In the genomic region with DNA sequence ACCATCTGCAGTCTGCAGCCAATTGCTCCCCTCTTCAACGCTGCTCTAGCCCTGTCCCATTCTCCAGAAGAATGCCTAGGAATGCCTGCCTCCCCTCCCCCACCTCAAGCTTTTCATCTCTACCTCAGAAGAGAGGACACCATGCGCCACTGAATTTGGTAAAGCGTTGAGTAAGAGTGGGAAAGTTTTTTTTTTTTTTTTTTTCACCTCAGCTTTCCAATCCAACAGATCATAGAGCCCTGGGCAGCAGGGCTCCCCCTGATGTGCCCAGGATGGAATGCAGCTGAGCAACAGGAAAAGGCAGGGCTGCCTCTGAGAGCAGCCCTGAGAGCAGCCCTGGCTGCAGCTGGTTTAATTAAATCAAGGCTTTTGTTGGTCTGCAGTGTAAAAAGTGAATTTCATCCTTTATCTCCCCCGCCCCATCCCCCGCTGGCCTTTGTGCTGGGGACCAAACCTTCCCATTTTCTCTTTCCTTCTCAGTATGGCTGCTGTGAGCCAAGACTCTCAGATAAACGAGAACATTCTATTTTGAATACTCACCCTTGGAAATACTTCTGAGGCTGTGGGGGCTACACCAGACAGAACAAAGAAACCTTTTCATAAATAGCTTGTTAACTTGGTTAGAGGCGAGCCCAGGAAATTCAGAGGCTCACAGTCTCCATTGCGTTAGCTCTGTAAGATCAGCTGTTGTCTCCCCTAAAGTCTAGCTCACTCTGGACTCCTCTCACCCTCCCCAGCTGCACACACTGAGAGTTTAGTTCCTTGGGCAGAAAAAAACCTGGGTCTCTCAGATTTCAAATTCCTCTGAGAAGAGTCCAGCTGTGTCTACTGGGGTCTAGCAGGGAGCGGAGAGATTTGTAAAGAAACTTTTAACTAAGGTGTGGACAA, we compare ENCODE assay signal across 8 mouse cellular contexts. TPM values are rescaled to one million over a fixed set of nuclear protein-coding genes. Genes with fewer than 3 reads are reported as not detected.
A peak's percentile ranks its signal among the peaks of the same experiment; 100 is the strongest.
DNase-seq lines count a peak whose midpoint lies in the region; ATAC-seq and TF ChIP-seq lines count a peak whose summit lies in the region.
"Had no signal": no experiment of that assay in that cellular context is flagged by ENCODE, and none has a peak within 500 bp of the region (broad histone marks: within the 10 kb centered on the region; RNA-seq: fewer than 3 reads in every experiment).

No protein-coding gene starts in this region.

- H3K4me3 ChIP-seq in forebrain, embryonic 16.5 days (replicated peaks; ENCODE audit: low read length): no peak overlapping the region
- H3K4me3 ChIP-seq in limb, embryonic 12.5 days (replicated peaks): no peak overlapping the region
- H3K4me3 ChIP-seq in gastrocnemius, adult 2 months: no peak overlapping the region
- H3K4me3 ChIP-seq: myocyte had no signal

- no peaks in the 10 kb centered on the region for H3K36me3 ChIP-seq in forebrain, embryonic 16.5 days (ENCODE audit: control insufficient read depth, insufficient read depth)
- no peaks in the 10 kb centered on the region for H3K36me3 ChIP-seq in limb, embryonic 12.5 days

- peak; percentile 93 for ATAC-seq in forebrain, embryonic 16.5 days
- ATAC-seq in limb, embryonic 12.5 days (ENCODE audit: insufficient number of reproducible peaks, insufficient read depth, low FRiP score, low TSS enrichment, low read depth): peak; percentile 80; the same call in 1 of the 2 replicates

- WGBS in forebrain, embryonic 16.5 days: 5% methylated on average over 9 of the region's 9 CpGs
- WGBS in limb, embryonic 12.5 days: 18% methylated on average over 9 of the region's 9 CpGs

- no peak overlapping the region for H3K9ac ChIP-seq in forebrain, embryonic 16.5 days (replicated peaks; ENCODE audit: low read depth, low read length)
- 0 out of 2 replicates have a peak overlapping the region, but pooled peaks have one; percentile 18 for H3K9ac ChIP-seq in limb, embryonic 12.5 days (replicated peaks)

- H3K4me1 ChIP-seq in forebrain, embryonic 16.5 days (replicated peaks; ENCODE audit: control insufficient read depth, insufficient read depth, low read length): peaks cover 13% of the 10 kb centered on the region
- peaks cover 18% of the 10 kb centered on the region for H3K4me1 ChIP-seq in limb, embryonic 12.5 days (replicated peaks)

- peak overlapping the region; percentile 62 for H3K27ac ChIP-seq in forebrain, embryonic 16.5 days (ENCODE audit: low read length)
- peak overlapping the region; percentile 85 for H3K27ac ChIP-seq in limb, embryonic 12.5 days
- H3K27ac ChIP-seq in gastrocnemius, adult 2 months: no peak overlapping the region

- H3K9me3 ChIP-seq in forebrain, embryonic 16.5 days (ENCODE audit: control insufficient read depth, low read length): no peaks in the 10 kb centered on the region
- no peaks in the 10 kb centered on the region for H3K9me3 ChIP-seq in limb, embryonic 12.5 days

- DNase-seq in right cerebral cortex, postnatal 14 days: peak; percentile 31
- no peak for DNase-seq in right cerebral cortex, postnatal 36 days (ENCODE audit: low spot score in 2 of 2)
- peak; percentile 62 for DNase-seq in testis, postnatal 14 days (ENCODE audit: low spot score)
- DNase-seq in thymus, postnatal 10 days (ENCODE audit: low spot score in 2 of 2): no peak
- DNase-seq in gastrocnemius, adult 2 months: no peak

- TF ChIP-seq CTCF in gastrocnemius, adult 2 months (IDR thresholded peaks at IDR 0.05): no peak

- intact Hi-C loops in gastrocnemius, adult 2 months (cut with DNase I): no loop called here

- H3K4me2 ChIP-seq in forebrain, embryonic 16.5 days (ENCODE audit: low read length): peak overlapping the region; percentile 11
- H3K4me2 ChIP-seq in limb, embryonic 12.5 days: peak overlapping the region; percentile 31; the same call in 1 of the 2 replicates

- H3K27me3 ChIP-seq in forebrain, embryonic 16.5 days (replicated peaks; ENCODE audit: control insufficient read depth, insufficient read depth, low read length): no peaks in the 10 kb centered on the region
- no peaks in the 10 kb centered on the region for H3K27me3 ChIP-seq in limb, embryonic 12.5 days

RNA-seq across cellular contexts. Expression of gene Eif1b, which starts 36.0 kb away (rescaled TPM):
- polyA plus RNA-seq in forebrain, embryonic 16.5 days (2015; fragmentation: Nextera tagmentation; extraction: Ambion mirVana): 438 and 515 TPM in 2 replicates
- 235 and 244 TPM in 2 replicates for polyA plus RNA-seq in limb, embryonic 12.5 days (2016; fragmentation: Nextera tagmentation; extraction: Ambion mirVana)
- 10 to 100 TPM; 39.9 to 46.4 TPM for total RNA-seq in gastrocnemius, adult 2 months (2021)

Comparison
In these comparisons a context has a peak if more than half of its experiments do, and no peak if none do; other contexts are left out.
1. DNase-seq: peak in right cerebral cortex, postnatal 14 days (single experiment) and testis, postnatal 14 days (single experiment); none in right cerebral cortex, postnatal 36 days (0 of 2), thymus, postnatal 10 days (0 of 2) and gastrocnemius, adult 2 months (single experiment).